Mouse (Mus musculus): ENCODE measurements around the gene Ciao2b.

DNA sequence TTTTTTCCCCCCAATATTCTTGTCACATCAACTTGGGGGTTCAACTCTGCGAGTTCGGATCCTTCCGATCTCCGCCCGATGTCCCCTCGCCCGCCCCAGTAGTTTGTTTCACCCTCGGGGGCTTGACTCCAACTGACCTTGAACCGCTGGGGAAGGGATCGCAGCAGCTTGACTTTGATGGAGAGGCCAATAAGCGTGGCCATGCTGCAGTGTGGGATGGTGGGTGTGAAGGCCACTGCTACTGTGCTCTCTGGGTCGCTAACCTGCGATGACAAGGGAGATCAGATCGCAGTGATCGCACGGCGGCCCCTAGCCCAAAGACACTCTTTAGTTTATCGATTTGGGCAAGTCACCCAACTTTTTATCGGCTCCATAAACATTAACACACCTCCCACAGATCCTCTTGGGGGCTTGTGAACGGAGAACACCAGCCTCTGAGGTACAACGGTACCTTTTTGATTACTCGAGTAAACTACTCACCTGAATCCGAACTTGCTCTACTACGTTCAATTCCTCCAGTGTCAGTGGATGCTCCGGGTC, 864 bp downstream of the Ciao2b start:
- TF ChIP-seq CTCF (conservative IDR thresholded peaks at IDR 0.05 in 1 of 2, IDR thresholded peaks at IDR 0.05 in 1 of 2; ENCODE audit: low read depth in 2 of 2, low read length in 2 of 2) (no peak), USF1 (IDR thresholded peaks at IDR 0.05; ENCODE audit: low read depth, low read length) (no peak)

Data from CH12.LX (cell line).